Mouse (Mus musculus): ENCODE data around the gene Pmfbp1.

GRCm38 (mm10) chr8:109478586-109478985 lies 15.2 kb upstream of the Pmfbp1 start:
- TF ChIP-seq CTCF (IDR thresholded peaks at IDR 0.05; ENCODE audit: extremely low read depth, insufficient read depth, insufficient read length, insufficient replicate concordance), result no peak
- TF ChIP-seq POLR2A (IDR thresholded peaks at IDR 0.05; ENCODE audit: low read depth, low read length), result no peak
